Mouse (Mus musculus): ENCODE data around the gene Hnrnpa2b1.
"Not testable (repeated sequence)": the region's sequence is repeated elsewhere in the genome, so short reads cannot be mapped to it uniquely, and the experiment has no call there.

Gene Hnrnpa2b1

GRCm38 (mm10) chr6:51469715-51470310 is at the start of gene Hnrnpa2b1:
Hnrnpa2b1 (minus strand) TSS chr6:51469894.
- DNase-seq: peak; percentile 98

- no peak for DNase-seq
Observed at GRCm38 (mm10) chr6:51514860-51515259, 45.2 kb upstream of the Hnrnpa2b1 start.

- no peak for DNase-seq
Observed at GRCm38 (mm10) chr6:51513745-51514144, 44.1 kb upstream of the Hnrnpa2b1 start.

GRCm38 (mm10) chr6:51510946-51511345 is 41.3 kb upstream of the Hnrnpa2b1 start:
- DNase-seq: no peak

- DNase-seq: peak; percentile 45
Observed at GRCm38 (mm10) chr6:51510094-51510493, 40.4 kb upstream of the Hnrnpa2b1 start.

- peak; percentile 75 for DNase-seq
Observed at GRCm38 (mm10) chr6:51508750-51509648, 39.3 kb upstream of the Hnrnpa2b1 start.

- DNase-seq: no peak
Observed at GRCm38 (mm10) chr6:51507556-51507955, 37.9 kb upstream of the Hnrnpa2b1 start.

- DNase-seq: no peak
Observed at GRCm38 (mm10) chr6:51505671-51506070, 36.0 kb upstream of the Hnrnpa2b1 start.

GRCm38 (mm10) chr6:51497321-51498111 is 27.8 kb upstream of the Hnrnpa2b1 start:
- DNase-seq: no peak

- DNase-seq: peak; percentile 68
Observed at GRCm38 (mm10) chr6:51489787-51490186, 20.1 kb upstream of the Hnrnpa2b1 start.

GRCm38 (mm10) chr6:51486731-51487130 is 17.0 kb upstream of the Hnrnpa2b1 start:
- no peak for DNase-seq

GRCm38 (mm10) chr6:51486076-51486710 is 16.5 kb upstream of the Hnrnpa2b1 start:
- no peak for DNase-seq

- DNase-seq: no peak
Observed at GRCm38 (mm10) chr6:51485646-51486045, 16.0 kb upstream of the Hnrnpa2b1 start.

GRCm38 (mm10) chr6:51484556-51484955 is 14.9 kb upstream of the Hnrnpa2b1 start:
- not testable (repeated sequence) for DNase-seq

- no peak for DNase-seq
Observed at GRCm38 (mm10) chr6:51483861-51484260, 14.2 kb upstream of the Hnrnpa2b1 start.

- DNase-seq: no peak
Observed at GRCm38 (mm10) chr6:51481548-51481947, 11.9 kb upstream of the Hnrnpa2b1 start.

- no peak for DNase-seq
Observed at GRCm38 (mm10) chr6:51479136-51479731, 9.5 kb upstream of the Hnrnpa2b1 start.

- DNase-seq: no peak
Observed at GRCm38 (mm10) chr6:51472213-51472612, 2.5 kb upstream of the Hnrnpa2b1 start.

GRCm38 (mm10) chr6:51471782-51472181 is 2.1 kb upstream of the Hnrnpa2b1 start:
- no peak for DNase-seq

- no peak for DNase-seq
Observed at GRCm38 (mm10) chr6:51471179-51471505, 1.4 kb upstream of the Hnrnpa2b1 start.

GRCm38 (mm10) chr6:51470311-51471178 is 851 bp upstream of the Hnrnpa2b1 start, which contains the start of gene Cbx3:
Cbx3 (plus strand) TSS chr6:51470360.
- DNase-seq: peak; percentile 92
